Mouse (Mus musculus): ENCODE data around the gene Cd3eap. TPM values are rescaled to one million over a fixed set of nuclear protein-coding genes. Genes with fewer than 3 reads are reported as not detected.

Cd3eap gene
- polyA plus RNA-seq, 1 experiment from 2014 or later, result 18.0 TPM

- Histone ChIP-seq H3K27ac (ENCODE audit: low read depth, low read length) (no peak overlapping the region), H3K9me3 (ENCODE audit: control insufficient read depth, low read length) (no peaks in the 10 kb centered on the region), H3K27me3 (ENCODE audit: control insufficient read depth, insufficient read depth, low read length) (peaks cover 8% of the 10 kb centered on the region), H3K4me1 (ENCODE audit: control insufficient read depth, insufficient read depth, low read length) (peaks cover 12% of the 10 kb centered on the region), H3K9ac (ENCODE audit: low read length) (no peak overlapping the region), H3K4me3 (ENCODE audit: low read depth, low read length) (no peak overlapping the region), H3K4me2 (ENCODE audit: low read depth) (no peak overlapping the region), H3K36me3 (ENCODE audit: control insufficient read depth, insufficient read depth, low read length) (no peaks in the 10 kb centered on the region)
- 37% methylated on average over 4 of the region's 4 CpGs for WGBS
- ATAC-seq (ENCODE audit: insufficient read depth, low FRiP score, low TSS enrichment), result no peak
- DNase-seq (ENCODE audit: low spot score), result no peak
Measured at GRCm38 (mm10) chr7:19311991-19312390, 47.3 kb downstream of the Cd3eap start.

- Histone ChIP-seq H3K9ac (ENCODE audit: low read length) (peak within 1 kb of the TSS; percentile 50), H3K4me3 (ENCODE audit: low read depth, low read length) (peak within 1 kb of the TSS; percentile 57), H3K9me3 (ENCODE audit: control insufficient read depth, low read length) (no peaks in the 10 kb centered on the region), H3K27me3 (ENCODE audit: control insufficient read depth, insufficient read depth, low read length) (peaks cover 28% of the 10 kb centered on the region), H3K4me2 (ENCODE audit: low read depth) (peak within 1 kb of the TSS; percentile 95), H3K27ac (ENCODE audit: low read depth, low read length) (no peak within 1 kb of the TSS), H3K4me1 (ENCODE audit: control insufficient read depth, insufficient read depth, low read length) (peaks cover 12% of the 10 kb centered on the region), H3K36me3 (ENCODE audit: control insufficient read depth, insufficient read depth, low read length) (no peaks in the 10 kb centered on the region)
- under 1% methylated on average over 49 of the region's 49 CpGs for WGBS
- DNase-seq (ENCODE audit: low spot score) (peak; percentile 95), ATAC-seq (ENCODE audit: insufficient read depth, low FRiP score, low TSS enrichment) (peak; percentile 83)
Measured at GRCm38 (mm10) chr7:19309884-19310641, 49.2 kb downstream of the Cd3eap start, which contains the start of gene Fosb. Gene Fosb, minus strand, starts transcription at chr7:19310051.

DNA sequence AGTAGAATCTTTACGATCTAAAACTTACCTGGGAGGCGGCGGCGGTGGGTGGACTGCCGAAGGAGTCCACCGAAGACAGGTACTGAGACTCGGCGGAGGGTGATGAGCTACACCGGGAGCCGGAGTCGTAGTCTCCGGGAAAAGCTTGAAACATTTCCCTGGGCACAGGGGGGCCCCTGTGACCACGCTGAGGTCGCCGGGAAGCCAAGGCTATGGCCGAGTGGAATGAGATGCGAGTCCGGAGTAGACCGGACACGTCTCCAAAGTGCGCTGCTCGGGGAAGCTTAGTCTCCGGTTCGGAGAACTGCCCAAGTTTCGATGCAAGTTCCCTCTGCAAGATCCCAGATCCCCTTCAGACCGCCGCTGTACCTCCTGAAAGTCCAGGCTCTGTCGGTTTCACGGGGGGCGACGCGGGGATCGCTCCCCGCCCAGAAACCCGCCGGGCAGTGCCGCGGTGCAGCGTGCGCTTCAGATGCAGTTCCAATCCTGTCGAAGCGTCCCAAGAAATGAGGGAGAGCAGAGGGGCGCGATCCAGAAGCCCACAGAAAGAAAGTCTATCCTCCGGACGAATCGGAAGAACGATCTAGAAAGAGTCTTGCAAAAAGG is 49.9 kb downstream of the Cd3eap start:
- DNase-seq (ENCODE audit: low spot score) (no peak), ATAC-seq (ENCODE audit: insufficient read depth, low FRiP score, low TSS enrichment) (no peak)
- H3K27ac ChIP-seq (ENCODE audit: low read depth, low read length), result no peak overlapping the region
- H3K36me3 ChIP-seq (ENCODE audit: control insufficient read depth, insufficient read depth, low read length), result no peaks in the 10 kb centered on the region
- H3K4me1 ChIP-seq (ENCODE audit: control insufficient read depth, insufficient read depth, low read length), result peaks cover 16% of the 10 kb centered on the region
- peak overlapping the region; percentile 95 for H3K4me2 ChIP-seq (ENCODE audit: low read depth)
- H3K9ac ChIP-seq (ENCODE audit: low read length), result peak overlapping the region; percentile 11; the same call in 1 of the 2 replicates
- H3K27me3 ChIP-seq (ENCODE audit: control insufficient read depth, insufficient read depth, low read length), result peaks cover 34% of the 10 kb centered on the region
- H3K4me3 ChIP-seq (ENCODE audit: low read depth, low read length), result peak overlapping the region; percentile 57
- WGBS, result 1% methylated on average over 48 of the region's 48 CpGs
- H3K9me3 ChIP-seq (ENCODE audit: control insufficient read depth, low read length), result no peaks in the 10 kb centered on the region

- H3K27ac ChIP-seq (ENCODE audit: low read depth, low read length), result no peak overlapping the region
Measured at GRCm38 (mm10) chr7:19308454-19309277, 50.6 kb downstream of the Cd3eap start.

DNA sequence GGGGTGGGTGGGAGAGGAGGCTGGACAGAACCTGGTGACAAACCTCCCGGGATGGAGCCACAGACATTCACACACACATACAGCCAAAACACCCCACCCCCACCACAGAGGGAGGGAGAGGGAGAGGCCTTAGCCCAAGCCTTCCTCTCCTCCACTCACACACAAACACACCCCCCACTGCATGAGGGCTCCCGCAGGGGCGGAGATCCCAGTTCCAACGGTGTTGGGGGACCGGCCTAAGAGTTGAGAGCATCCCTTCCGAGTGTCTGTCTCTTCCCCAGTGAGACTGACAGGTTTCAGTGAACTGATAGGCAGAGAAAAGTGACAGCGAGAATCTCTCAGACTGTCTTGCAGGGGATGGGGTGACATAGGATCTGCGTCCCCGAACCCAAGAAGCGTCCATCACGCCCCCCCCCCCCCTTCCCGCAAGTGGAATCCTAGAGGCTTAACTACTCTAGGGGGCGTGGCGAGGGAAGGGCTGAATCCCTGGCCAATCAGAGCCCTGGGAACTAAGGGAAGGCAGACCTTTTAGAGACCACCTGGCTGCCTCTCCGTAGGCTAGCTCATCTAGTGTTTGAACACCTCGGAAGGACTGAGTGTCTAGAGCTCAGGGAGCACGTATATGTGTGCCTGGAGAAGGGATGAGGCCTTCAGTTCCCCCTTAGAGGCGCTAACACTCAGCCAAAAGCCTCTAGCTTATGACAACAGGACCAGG is 51.4 kb downstream of the Cd3eap start:
- H3K4me2 ChIP-seq (ENCODE audit: low read depth), result peak overlapping the region; percentile 95
- peak overlapping the region; percentile 57 for H3K4me3 ChIP-seq (ENCODE audit: low read depth, low read length)
- WGBS, result 2% methylated on average over 18 of the region's 18 CpGs
- H3K9me3 ChIP-seq (ENCODE audit: control insufficient read depth, low read length), result no peaks in the 10 kb centered on the region
- peaks cover 16% of the 10 kb centered on the region for H3K4me1 ChIP-seq (ENCODE audit: control insufficient read depth, insufficient read depth, low read length)
- ATAC-seq (ENCODE audit: insufficient read depth, low FRiP score, low TSS enrichment) (peak; percentile 33), DNase-seq (ENCODE audit: low spot score) (peak; percentile 65)
- H3K36me3 ChIP-seq (ENCODE audit: control insufficient read depth, insufficient read depth, low read length), result no peaks in the 10 kb centered on the region
- H3K27me3 ChIP-seq (ENCODE audit: control insufficient read depth, insufficient read depth, low read length), result peaks cover 49% of the 10 kb centered on the region
- H3K9ac ChIP-seq (ENCODE audit: low read length), result peak overlapping the region; percentile 44
- H3K27ac ChIP-seq (ENCODE audit: low read depth, low read length), result no peak overlapping the region

More at GRCm38 (mm10) chr7:19308454-19309277, 50.6 kb downstream of the Cd3eap start:
- DNase-seq (ENCODE audit: low spot score) (peak; percentile 97), ATAC-seq (ENCODE audit: insufficient read depth, low FRiP score, low TSS enrichment) (peak; percentile 70)
- peak overlapping the region; percentile 44 for H3K9ac ChIP-seq (ENCODE audit: low read length)
- H3K4me1 ChIP-seq (ENCODE audit: control insufficient read depth, insufficient read depth, low read length), result peaks cover 16% of the 10 kb centered on the region
- peak overlapping the region; percentile 95 for H3K4me2 ChIP-seq (ENCODE audit: low read depth)
- H3K27me3 ChIP-seq (ENCODE audit: control insufficient read depth, insufficient read depth, low read length), result peaks cover 42% of the 10 kb centered on the region
- H3K9me3 ChIP-seq (ENCODE audit: control insufficient read depth, low read length), result no peaks in the 10 kb centered on the region
- under 1% methylated on average over 58 of the region's 58 CpGs for WGBS
- peak overlapping the region; percentile 57 for H3K4me3 ChIP-seq (ENCODE audit: low read depth, low read length)
- no peaks in the 10 kb centered on the region for H3K36me3 ChIP-seq (ENCODE audit: control insufficient read depth, insufficient read depth, low read length)

GRCm38 (mm10) chr7:19306819-19307738 is 52.2 kb downstream of the Cd3eap start:
- ATAC-seq (ENCODE audit: insufficient read depth, low FRiP score, low TSS enrichment), result no peak

More at GRCm38 (mm10) chr7:19306819-19307738, 52.2 kb downstream of the Cd3eap start:
- no peak overlapping the region for H3K9ac ChIP-seq (ENCODE audit: low read length)
- no peak overlapping the region for H3K4me2 ChIP-seq (ENCODE audit: low read depth)
- H3K36me3 ChIP-seq (ENCODE audit: control insufficient read depth, insufficient read depth, low read length), result no peaks in the 10 kb centered on the region
- no peak overlapping the region for H3K27ac ChIP-seq (ENCODE audit: low read depth, low read length)
- H3K27me3 ChIP-seq (ENCODE audit: control insufficient read depth, insufficient read depth, low read length), result peaks cover 57% of the 10 kb centered on the region
- H3K9me3 ChIP-seq (ENCODE audit: control insufficient read depth, low read length), result no peaks in the 10 kb centered on the region
- no peak overlapping the region for H3K4me3 ChIP-seq (ENCODE audit: low read depth, low read length)
- no peak for DNase-seq (ENCODE audit: low spot score)
- H3K4me1 ChIP-seq (ENCODE audit: control insufficient read depth, insufficient read depth, low read length), result peaks cover 16% of the 10 kb centered on the region
- 68% methylated on average over 25 of the region's 25 CpGs for WGBS
